Mouse (Mus musculus) embryonic stem cell, embryonic (primary cell): Measurements from ENCODE around the gene Glycam1.
"Not testable (repeated sequence)": the region's sequence is repeated elsewhere in the genome, so short reads cannot be mapped to it uniquely, and the experiment has no call there.

ENCODE experiments used
- CTCF ChIA-PET, 4 experiments: fragments of 300-600 bp in 2 of 4; fragments of 350-600 bp in 2 of 4; sonication (Branson Sonifier 250); formaldehyde crosslinking; loops; one replicate each; lab custom pipeline; 2022; ENCODE audit warnings: inconsistent platforms in 2 of 4; lab: Charles Lee
- POLR2A ChIA-PET, 4 experiments: fragments of 300-600 bp in 2 of 4; fragments of 350-600 bp in 2 of 4; sonication (Branson Sonifier 250); formaldehyde crosslinking; loops; one replicate each; lab custom pipeline; 2022; ENCODE audit warnings: antibody characterized with exemption in 4 of 4, inconsistent platforms in 1 of 4; lab: Charles Lee

The Glycam1 gene

DNA sequence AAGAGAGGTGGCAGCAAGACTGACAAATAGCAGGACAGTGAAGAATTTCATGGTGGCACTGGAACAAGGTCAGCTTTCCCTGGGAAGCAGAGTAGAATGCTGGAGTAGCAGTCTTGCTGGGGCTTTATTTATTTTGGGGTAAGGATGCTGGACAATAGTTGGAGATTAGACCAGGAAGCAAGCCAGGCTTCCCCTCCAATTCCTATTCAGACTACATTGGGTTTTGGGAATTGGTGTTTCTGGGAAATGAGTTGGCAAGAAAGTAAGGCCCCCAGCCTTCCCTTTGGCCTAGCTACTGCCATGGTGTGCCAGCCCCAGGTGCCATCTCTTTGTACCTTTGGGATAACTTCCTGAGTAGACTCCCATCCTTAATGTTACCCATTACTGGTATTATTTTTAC is at the start of gene Glycam1:
TSS of gene Glycam1 (minus strand) at position 101 of the 400 bp plus-strand sequence.
- CTCF ChIA-PET, result no interaction called here
- POLR2A ChIA-PET, result no interaction called here

DNA sequence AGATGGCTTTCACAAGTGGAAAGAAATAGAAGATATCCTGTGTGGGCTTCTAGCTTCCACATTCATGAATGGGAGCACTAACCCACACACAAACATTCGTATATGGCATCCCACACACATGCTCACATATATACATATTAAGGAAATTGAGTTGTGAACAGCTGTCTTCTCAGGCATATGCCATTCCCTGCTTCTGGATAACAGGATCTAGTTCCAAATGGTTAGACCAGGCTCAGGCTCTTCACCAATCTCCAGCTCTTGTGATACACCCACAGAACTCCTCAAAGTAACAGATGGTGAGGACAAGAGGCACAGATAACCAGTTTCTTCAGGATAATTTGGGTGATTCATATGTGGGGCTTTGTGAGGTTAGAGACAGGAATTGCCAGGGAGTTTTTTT is 39.6 kb upstream of the Glycam1 start:
- ChIA-PET CTCF (interaction anchor here in 1 of 4 experiments (0.7 kb wide), 1 partner anchor 72 kb away, joined by 3 read pairs; no protein-coding TSS in a partner anchor), POLR2A (no interaction called here)

DNA sequence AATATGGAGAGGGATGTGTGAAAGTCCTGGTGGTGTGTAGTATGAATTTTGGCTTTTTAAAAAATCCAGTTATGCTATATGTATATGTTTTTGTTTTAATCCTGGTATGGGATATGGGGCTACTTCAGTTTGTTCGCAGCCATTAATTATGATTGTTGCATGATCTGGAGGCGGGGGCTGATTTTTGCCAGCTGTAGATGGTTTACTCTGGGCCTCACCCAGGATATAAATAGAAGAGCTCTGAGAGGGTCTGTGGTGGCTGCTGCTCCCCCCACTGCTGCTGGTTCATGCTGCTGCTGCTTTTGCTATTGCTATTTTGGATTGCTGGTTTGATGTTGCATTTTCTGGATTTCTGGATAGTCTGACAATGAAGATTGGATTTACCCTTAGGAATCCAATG is 25.9 kb upstream of the Glycam1 start:
- ChIA-PET POLR2A (no interaction called here), CTCF (no interaction called here)

DNA sequence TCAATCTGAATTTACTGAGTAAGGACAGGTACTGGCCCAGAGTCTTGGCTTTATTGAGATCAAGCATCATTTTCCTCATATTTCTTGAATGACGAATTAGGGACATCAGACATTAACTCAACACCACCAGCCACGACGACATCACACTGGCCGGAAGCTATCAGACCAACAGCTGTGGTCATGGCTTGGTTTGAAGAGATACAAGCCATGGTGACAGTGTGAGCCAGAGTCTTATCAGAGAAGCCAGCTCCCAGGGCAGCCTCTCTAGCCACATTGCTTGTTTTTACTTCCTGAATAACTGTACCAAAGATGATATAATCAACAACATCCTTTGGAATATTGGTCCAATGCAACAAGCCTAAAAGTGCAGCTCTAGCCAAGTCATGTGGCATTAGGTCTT is 22.9 kb upstream of the Glycam1 start:
- POLR2A ChIA-PET, result not testable (repeated sequence)
- CTCF ChIA-PET, result interaction anchor here in 1 of 4 experiments (0.6 kb wide), 1 partner anchor 106 kb away, joined by 3 read pairs; no protein-coding TSS in a partner anchor

DNA sequence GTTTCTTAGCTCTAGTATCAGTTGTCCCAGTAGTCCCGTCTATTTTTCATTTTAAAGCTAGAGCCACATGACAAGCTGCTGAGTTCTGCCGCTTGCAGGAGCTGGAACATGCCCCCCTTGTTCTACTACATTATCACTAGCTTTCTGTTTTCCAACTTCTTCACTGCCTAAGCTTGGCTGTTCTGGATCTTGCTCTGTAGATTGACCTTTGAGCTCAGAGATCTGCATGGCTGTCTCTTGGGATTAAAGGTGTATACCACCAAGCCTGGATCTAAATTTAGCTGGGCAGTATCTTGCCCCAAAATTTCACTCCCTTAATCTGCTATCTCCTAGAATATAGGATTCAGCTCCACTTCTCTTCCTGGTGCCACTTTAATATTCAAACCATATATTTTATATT is 21.0 kb upstream of the Glycam1 start:
- ChIA-PET POLR2A (no interaction called here), CTCF (no interaction called here)

DNA sequence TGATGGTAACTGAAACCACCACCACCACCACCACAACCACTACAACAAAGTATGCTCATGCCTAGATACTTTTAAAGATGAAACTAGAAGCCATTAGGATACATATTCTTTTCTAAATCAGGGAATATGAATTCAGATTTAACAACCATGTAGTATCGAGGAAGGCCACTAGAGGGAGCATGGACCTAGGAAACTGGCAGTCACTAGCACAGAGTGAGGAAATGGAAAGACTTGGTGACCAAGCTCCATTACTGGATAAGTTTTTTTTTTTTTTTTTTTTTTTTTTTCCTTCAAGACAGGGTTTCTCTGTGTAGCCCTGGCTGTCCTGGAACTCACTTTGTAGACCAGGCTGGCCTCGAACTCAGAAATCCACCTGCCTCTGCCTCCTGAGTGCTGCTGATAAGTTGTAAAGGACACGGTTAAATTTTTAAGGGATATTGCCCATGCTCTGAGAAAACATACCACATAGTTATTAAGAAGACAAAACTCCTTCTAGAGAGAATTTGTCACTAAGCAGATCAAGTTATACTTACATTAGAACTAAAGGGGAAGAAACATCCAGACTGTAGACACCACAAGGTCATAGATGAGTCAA is 12.7 kb downstream of the Glycam1 start:
- POLR2A ChIA-PET, result interaction anchor here in 1 of 4 experiments (0.6 to 1.5 kb wide), 4 partner anchors 15 to 346 kb away, joined by 3 read pairs; partner anchors contain the start of gene Ppp1r1a
- CTCF ChIA-PET, result interaction anchor here (0.6 to 2.6 kb wide), 27 partner anchors 10 to 385 kb away, joined by 3 to 23 read pairs (median 4); partner anchors contain the start of genes Ppp1r1a (in 3 of the 4) and Pde1b (in 1 of the 4)

DNA sequence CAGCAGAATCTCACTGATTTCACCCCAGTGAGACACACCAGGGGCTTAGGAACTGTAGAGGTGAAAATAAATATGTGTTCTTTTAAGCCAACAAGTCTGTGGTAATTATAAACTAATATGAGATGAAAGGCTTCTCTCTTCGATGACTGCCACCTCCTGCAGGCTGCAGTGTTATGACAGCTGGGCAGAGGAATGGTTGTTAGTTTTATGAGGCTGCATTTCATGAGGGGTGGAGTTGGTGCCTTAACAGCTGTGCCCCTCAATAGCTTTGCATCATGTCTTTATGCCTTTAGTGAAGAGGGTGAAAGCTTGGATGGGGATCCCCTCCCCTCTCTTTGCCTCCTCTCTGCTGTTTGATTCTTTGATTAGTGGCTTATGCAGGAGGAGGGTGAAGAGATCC is 13.8 kb downstream of the Glycam1 start:
- POLR2A ChIA-PET, result interaction anchor here in 1 of 4 experiments (1.2 kb wide), 1 partner anchor 209 kb away, joined by 3 read pairs; no protein-coding TSS in a partner anchor
- CTCF ChIA-PET, result interaction anchor here in 2 of 4 experiments (1.0 to 3.1 kb wide), 3 partner anchors 20 to 68 kb away, joined by 3 to 23 read pairs (median 11); no protein-coding TSS in a partner anchor

DNA sequence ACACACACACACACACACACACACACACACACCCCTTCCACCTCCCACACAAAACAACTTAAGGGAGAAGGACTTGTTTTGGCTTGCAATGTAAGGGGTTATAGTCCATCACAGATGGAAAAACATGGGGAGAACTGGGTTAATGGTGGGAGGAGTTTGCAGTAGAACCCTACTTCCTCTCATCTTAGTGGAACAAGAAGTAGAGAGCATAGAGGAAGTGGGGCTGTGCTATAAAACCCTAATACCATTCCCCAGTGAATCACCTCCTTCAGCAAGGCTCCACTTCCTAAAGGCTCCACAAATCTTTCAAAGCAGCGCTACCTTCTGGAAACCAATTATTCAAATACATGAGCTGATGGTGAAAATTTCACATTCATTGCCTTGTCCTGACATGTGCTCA is 15.4 kb downstream of the Glycam1 start:
- ChIA-PET POLR2A (no interaction called here), CTCF (interaction anchor here in 2 of 4 experiments (0.7 to 3.1 kb wide), 3 partner anchors 12 to 19 kb away, joined by 3 to 11 read pairs (median 6); partner anchors contain the start of gene Ppp1r1a (in 1 of the 2))

DNA sequence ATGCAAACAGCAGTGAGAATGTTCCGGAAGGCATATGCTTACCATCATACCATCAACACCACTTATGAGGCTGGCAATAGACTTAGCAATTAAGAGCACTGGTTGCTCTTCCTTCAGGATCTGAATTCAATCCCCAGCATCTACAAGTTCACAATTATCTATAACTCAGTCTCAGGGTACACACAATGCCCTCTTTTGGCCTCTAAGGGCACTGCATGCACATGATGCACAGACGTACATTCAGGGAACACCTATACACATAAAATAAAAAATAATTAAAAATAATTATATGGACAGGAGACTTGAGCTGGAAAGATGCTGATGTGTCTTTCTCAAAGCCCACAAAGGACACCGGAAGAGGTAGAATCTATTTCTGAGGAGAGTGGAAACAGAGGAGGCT is 16.9 kb downstream of the Glycam1 start:
- ChIA-PET POLR2A (interaction anchor here in 1 of 4 experiments (0.9 kb wide), 1 partner anchor 28 kb away, joined by 3 read pairs; no protein-coding TSS in a partner anchor), CTCF (interaction anchor here (1.0 to 1.8 kb wide), 8 partner anchors 17 to 121 kb away, joined by 3 to 10 read pairs (median 4); no protein-coding TSS in a partner anchor)

DNA sequence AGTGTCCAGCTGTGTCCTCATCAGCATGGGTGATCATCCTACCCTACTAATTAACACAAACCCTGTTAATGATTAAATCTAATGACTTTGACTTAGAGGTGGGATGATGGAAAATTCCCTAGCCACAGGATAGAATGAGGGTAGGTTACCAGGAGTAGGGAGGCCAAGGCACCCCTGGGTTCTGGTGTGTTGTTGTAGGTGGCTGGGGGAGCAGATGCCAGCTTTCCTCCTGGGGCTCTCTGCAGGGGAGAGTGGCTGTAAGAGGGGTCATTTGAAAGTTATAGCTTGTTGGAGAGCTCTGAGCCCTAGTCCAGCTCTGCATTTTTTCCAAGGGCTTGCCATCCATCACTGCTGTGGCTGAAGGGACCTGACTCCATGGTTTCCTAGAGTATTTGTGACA is 22.4 kb downstream of the Glycam1 start:
- POLR2A ChIA-PET, result interaction anchor here in 3 of 4 experiments (0.6 to 1.3 kb wide), 4 partner anchors 12 to 1199 kb away, joined by 3 to 6 read pairs (median 4); no protein-coding TSS in a partner anchor
- CTCF ChIA-PET, result interaction anchor here (1.2 to 2.7 kb wide), 6 partner anchors 10 to 12 kb away, joined by 3 to 14 read pairs (median 6); no protein-coding TSS in a partner anchor

DNA sequence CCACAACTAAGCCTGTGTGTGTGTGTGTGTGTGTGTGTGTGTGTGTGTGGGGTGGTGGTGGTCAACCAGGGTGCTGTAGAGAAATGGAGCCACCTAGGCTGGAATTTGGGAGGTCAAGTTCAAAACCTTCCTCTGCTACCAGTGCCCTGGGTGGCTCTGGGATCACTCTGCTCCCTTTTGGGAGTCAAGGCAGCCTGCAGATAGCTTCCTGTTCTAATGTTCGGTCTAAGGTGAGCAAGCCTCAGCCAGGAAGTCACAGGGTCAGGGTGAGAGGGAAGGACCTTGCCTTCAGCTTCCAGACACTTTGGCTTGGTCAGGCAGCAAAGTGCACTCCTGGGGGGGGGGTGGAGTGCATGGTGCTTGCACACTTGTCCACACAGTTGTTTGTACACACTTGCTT is 24.2 kb downstream of the Glycam1 start:
- CTCF ChIA-PET, result interaction anchor here in 2 of 4 experiments (0.6 to 1.2 kb wide), 3 partner anchors 10 to 18 kb away, joined by 3 to 5 read pairs (median 5); no protein-coding TSS in a partner anchor

DNA sequence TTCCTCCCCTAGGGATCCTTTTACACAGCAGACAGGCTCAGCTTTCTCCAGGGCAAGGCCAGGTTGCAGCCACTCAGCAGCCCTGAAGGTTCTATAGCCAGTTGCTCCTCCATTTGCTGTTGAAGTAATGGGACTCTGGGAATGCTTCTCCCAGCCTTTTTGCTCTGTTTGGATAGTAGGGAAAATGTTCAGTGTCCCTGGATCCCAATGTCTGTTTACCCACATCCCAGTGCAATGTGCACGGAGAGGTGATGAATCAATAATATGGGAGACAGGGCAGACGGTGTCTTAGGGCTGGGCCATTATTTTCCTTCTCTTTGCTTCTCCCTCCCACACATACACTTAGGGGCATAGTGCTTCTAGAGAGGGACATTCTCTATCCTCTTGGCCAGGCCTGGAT is 25.6 kb downstream of the Glycam1 start:
- POLR2A ChIA-PET, result interaction anchor here in 1 of 4 experiments (0.9 kb wide), 1 partner anchor 9 kb away, joined by 3 read pairs; no protein-coding TSS in a partner anchor
- CTCF ChIA-PET, result interaction anchor here (0.5 to 1.2 kb wide), 4 partner anchors 9 to 1432 kb away, joined by 5 to 10 read pairs (median 6); no protein-coding TSS in a partner anchor

More for the DNA sequence above, 24.2 kb downstream of the Glycam1 start:
- POLR2A ChIA-PET, result no interaction called here

DNA sequence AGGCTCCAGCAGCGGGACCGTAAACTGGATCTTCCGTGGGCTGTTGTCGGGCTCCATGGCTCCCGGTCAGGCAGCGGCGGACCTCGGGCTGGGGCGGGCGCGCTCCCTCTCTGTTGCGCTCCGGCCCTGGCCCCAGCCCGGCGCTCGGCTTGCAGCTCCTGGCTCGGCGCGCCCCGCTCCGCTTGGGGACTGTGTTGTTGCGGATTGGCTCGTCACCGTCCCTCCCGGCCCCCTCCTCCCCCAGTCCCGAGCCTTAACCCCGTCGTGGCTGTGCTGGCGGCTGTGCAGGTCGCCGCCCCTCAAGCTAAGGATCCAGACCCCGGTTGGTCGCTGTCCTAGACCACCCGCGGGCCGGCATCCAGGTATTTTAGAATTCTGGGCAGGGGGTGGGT is 27.1 kb downstream of the Glycam1 start, which contains the start of gene Ppp1r1a:
TSS of gene Ppp1r1a (minus strand) at position 182 of the 392 bp plus-strand sequence.
- POLR2A ChIA-PET, result interaction anchor here (0.7 to 2.7 kb wide), 13 partner anchors 9 to 185 kb away, joined by 3 to 25 read pairs (median 5); partner anchors contain the start of gene Itga5 (in 1 of the 4)
- CTCF ChIA-PET, result interaction anchor here (0.6 to 1.8 kb wide), 8 partner anchors 9 to 183 kb away, joined by 3 to 17 read pairs (median 4); no protein-coding TSS in a partner anchor

DNA sequence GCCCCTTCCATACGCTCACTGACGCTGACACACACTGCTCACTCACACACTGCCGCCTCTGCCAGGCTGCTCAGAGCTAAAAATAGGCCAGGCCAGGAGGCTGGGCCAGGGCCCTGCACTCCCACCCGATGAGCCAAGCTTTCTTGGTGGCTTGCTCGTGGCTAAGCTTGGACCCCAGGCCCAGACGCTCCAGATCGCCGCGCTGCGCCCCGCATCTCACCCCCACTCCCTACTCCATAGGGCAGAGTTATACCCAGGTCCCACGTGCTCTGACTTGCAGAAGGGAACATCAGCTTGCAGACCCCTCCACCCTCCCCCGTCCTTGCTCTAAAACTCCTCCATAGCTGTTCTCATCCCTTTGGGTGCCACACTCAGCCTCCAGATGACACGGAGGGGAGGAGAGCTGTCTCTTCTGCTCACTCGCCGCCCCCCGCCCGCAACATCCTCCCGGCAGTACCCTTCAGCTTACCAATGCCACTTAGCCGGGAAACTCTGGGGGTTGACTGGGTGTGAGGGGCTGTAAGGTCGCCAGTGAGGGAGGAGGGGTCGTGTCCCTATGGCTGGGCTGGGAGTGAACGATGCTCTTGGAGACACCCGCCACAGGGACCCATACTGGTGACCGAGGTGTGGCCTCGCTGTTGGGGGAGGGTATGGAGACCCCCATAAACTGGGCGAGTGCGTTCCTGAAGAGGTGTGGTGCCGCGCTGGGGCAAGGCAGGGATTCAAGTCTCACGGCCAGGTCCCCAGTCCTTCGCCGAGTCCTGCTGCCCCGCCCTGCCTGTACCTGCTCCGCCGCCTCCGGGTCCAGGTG is 27.7 kb downstream of the Glycam1 start:
- POLR2A ChIA-PET, result interaction anchor here (0.7 to 2.7 kb wide), 14 partner anchors 9 to 171 kb away, joined by 3 to 25 read pairs (median 5); partner anchors contain the start of gene Itga5 (in 2 of the 4)
- CTCF ChIA-PET, result interaction anchor here in 3 of 4 experiments (0.6 to 1.8 kb wide), 6 partner anchors 8 to 54 kb away, joined by 3 to 17 read pairs (median 4); no protein-coding TSS in a partner anchor

DNA sequence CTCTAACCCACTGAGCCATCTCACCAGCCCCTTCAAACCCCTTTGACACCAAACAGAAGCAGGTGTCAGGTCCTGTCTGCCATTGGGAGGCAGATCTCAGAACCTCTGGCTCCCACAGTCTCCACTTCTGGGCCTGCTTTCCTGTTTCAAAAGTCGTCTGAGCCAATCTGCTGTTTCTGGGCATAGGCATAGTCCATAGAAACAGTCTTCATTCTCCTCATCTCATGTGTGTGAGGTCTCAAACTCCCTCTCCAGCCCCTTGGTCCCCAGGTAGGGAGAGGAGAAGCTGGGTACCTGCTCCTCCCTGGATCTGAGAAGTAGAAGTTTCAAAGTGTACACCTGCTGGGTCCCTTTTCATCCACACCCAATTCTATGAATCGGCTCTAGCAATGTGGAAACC is 28.4 kb downstream of the Glycam1 start:
- CTCF ChIA-PET, result no interaction called here

DNA sequence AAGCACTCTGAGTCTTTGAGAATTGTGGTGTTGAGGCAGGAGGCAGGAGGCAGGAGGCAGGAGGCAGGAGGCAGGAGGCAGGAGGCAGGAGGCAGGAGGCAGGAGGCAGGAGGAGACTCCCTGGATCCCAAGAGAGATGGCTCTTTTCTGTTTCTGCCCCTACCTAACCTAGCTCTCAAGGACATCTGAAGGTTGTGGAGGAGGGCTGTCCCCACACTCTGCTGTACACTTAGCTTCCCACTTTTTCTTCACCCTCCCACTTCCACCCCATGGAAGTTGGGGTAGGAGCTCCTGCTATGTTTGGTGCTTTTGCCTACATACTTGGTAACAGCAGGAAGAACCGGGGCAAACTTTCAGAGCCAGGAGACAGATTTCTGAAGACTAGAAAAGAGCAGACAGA is 29.1 kb downstream of the Glycam1 start:
- ChIA-PET POLR2A (interaction anchor here in 3 of 4 experiments (0.6 to 1.1 kb wide), 5 partner anchors 13 to 232 kb away, joined by 3 to 5 read pairs (median 3); no protein-coding TSS in a partner anchor), CTCF (no interaction called here)

More for the DNA sequence above, 28.4 kb downstream of the Glycam1 start:
- POLR2A ChIA-PET, result interaction anchor here in 3 of 4 experiments (0.6 to 2.7 kb wide), 14 partner anchors 10 to 170 kb away, joined by 3 to 25 read pairs (median 5); partner anchors contain the start of gene Itga5 (in 1 of the 3)

DNA sequence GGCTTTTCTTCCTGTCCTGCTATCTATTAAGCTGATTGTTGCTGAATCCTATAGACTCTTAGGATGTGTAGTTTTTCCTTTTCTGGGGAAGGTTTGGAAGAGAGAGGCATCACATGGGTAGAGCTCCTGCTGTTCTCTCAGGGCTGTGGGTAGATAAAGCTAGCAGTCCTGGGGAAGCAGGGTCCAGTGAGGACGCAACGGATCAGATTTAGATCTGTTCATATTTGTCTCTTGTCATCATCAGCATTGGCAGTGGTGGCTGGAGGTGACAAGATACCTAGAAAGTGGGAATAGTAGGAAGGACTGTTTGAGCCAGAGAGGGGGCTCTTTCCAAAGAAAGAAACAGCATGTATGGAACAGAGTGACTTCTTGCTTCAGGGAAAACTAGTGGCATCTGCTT is 29.9 kb downstream of the Glycam1 start:
- CTCF ChIA-PET, result no interaction called here
- POLR2A ChIA-PET, result interaction anchor here in 2 of 4 experiments (0.5 to 2.6 kb wide), 2 partner anchors 12 to 20 kb away, joined by 4 to 10 read pairs; no protein-coding TSS in a partner anchor
